ENCODE assay signal across 8 mouse cellular contexts in genomic region chr19:37018931-37019330, GRCm38 (mm10).
DNase-seq lines count a peak whose midpoint lies in the region; ATAC-seq and TF ChIP-seq lines count a peak whose summit lies in the region.

No protein-coding gene starts in this region.

- peak overlapping the region; percentile 51 for H3K4me2 ChIP-seq in heart, postnatal 0 days (ENCODE audit: low read depth, low read length)
- H3K4me2 ChIP-seq in embryonic facial prominence, embryonic 11.5 days (ENCODE audit: low read depth, low read length): peak overlapping the region; percentile 57
- H3K4me2 ChIP-seq in hindbrain, postnatal 0 days (ENCODE audit: low read depth, low read length): peak overlapping the region; percentile 57
- H3K4me2 ChIP-seq in midbrain, embryonic 14.5 days (ENCODE audit: low read length): peak overlapping the region; percentile 55

- no peak overlapping the region for H3K27ac ChIP-seq in heart, postnatal 0 days (ENCODE audit: low read depth)
- H3K27ac ChIP-seq in embryonic facial prominence, embryonic 11.5 days (replicated peaks; ENCODE audit: low read depth, low read length): no peak overlapping the region
- H3K27ac ChIP-seq in hindbrain, postnatal 0 days: no peak overlapping the region
- H3K27ac ChIP-seq in midbrain, embryonic 14.5 days (replicated peaks; ENCODE audit: low read depth, low read length): no peak overlapping the region

- no peak for DNase-seq in heart, postnatal 0 days (ENCODE audit: low spot score)
- DNase-seq in heart, adult 11 months: no peak
- peak; percentile 33 for DNase-seq in embryonic facial prominence, embryonic 11.5 days (ENCODE audit: low spot score)
- DNase-seq in hindbrain, postnatal 0 days (ENCODE audit: low spot score): no peak
- no peak for DNase-seq in midbrain, embryonic 14.5 days
- DNase-seq in cerebellum, postnatal 4 days (ENCODE audit: low spot score in 2 of 2): no peak
- DNase-seq in gastrocnemius, postnatal 36 days: no peak
- DNase-seq in retina, postnatal 1 day: no peak

- WGBS in heart, postnatal 0 days: 67% methylated on average over 5 of the region's 5 CpGs
- WGBS in embryonic facial prominence, embryonic 11.5 days: 56% methylated on average over 5 of the region's 5 CpGs
- 62% methylated on average over 5 of the region's 5 CpGs for WGBS in hindbrain, postnatal 0 days
- 56% methylated on average over 5 of the region's 5 CpGs for WGBS in midbrain, embryonic 14.5 days

- H3K4me3 ChIP-seq in heart, postnatal 0 days (ENCODE audit: low read depth, low read length): peak overlapping the region; percentile 27
- H3K4me3 ChIP-seq in embryonic facial prominence, embryonic 11.5 days (ENCODE audit: low read depth, low read length): peak overlapping the region; percentile 31
- H3K4me3 ChIP-seq in hindbrain, postnatal 0 days (ENCODE audit: low read length): peak overlapping the region; percentile 31
- H3K4me3 ChIP-seq in midbrain, embryonic 14.5 days (replicated peaks; ENCODE audit: low read depth, low read length): peak overlapping the region; percentile 31

- no peaks in the 10 kb centered on the region for H3K27me3 ChIP-seq in heart, postnatal 0 days (ENCODE audit: control insufficient read depth, insufficient read depth, low read length)
- H3K27me3 ChIP-seq in embryonic facial prominence, embryonic 11.5 days (ENCODE audit: control insufficient read depth, insufficient read depth, low read length): no peaks in the 10 kb centered on the region
- no peaks in the 10 kb centered on the region for H3K27me3 ChIP-seq in hindbrain, postnatal 0 days (ENCODE audit: insufficient read depth, low read length)
- no peaks in the 10 kb centered on the region for H3K27me3 ChIP-seq in midbrain, embryonic 14.5 days (ENCODE audit: control insufficient read depth, insufficient read depth, low read length)

- peaks cover 5% of the 10 kb centered on the region; the same call in 1 of the 2 replicates for H3K36me3 ChIP-seq in heart, postnatal 0 days (replicated peaks; ENCODE audit: control insufficient read depth, insufficient read depth, low read length)
- no peaks in the 10 kb centered on the region for H3K36me3 ChIP-seq in embryonic facial prominence, embryonic 11.5 days (replicated peaks; ENCODE audit: control insufficient read depth, insufficient read depth, low read depth, low read length)
- no peaks in the 10 kb centered on the region for H3K36me3 ChIP-seq in hindbrain, postnatal 0 days (ENCODE audit: insufficient read depth, low read length)
- peaks cover 4% of the 10 kb centered on the region; the same call in 1 of the 2 replicates for H3K36me3 ChIP-seq in midbrain, embryonic 14.5 days (ENCODE audit: control insufficient read depth, insufficient read depth, low read length)

- intact Hi-C loops in gastrocnemius, postnatal 36 days (cut with DNase I): no loop called here

- no peak for TF ChIP-seq CTCF in heart, postnatal 0 days (IDR thresholded peaks at IDR 0.05; ENCODE audit: low read depth)
- TF ChIP-seq CTCF in hindbrain, postnatal 0 days (IDR thresholded peaks at IDR 0.05; ENCODE audit: low read depth): no peak

- no peak overlapping the region for H3K9ac ChIP-seq in heart, postnatal 0 days (replicated peaks; ENCODE audit: low read depth, low read length)
- H3K9ac ChIP-seq in embryonic facial prominence, embryonic 11.5 days (replicated peaks; ENCODE audit: low read length): no peak overlapping the region; the same call in 1 of the 2 replicates
- H3K9ac ChIP-seq in hindbrain, postnatal 0 days (replicated peaks; ENCODE audit: low read length): 0 out of 2 replicates have a peak overlapping the region, but pooled peaks have one; percentile 17
- H3K9ac ChIP-seq in midbrain, embryonic 14.5 days (replicated peaks; ENCODE audit: low read length): peak overlapping the region; percentile 36; the same call in 1 of the 2 replicates

- TF ChIP-seq EP300 in heart, postnatal 0 days (IDR thresholded peaks at IDR 0.05; ENCODE audit: low read depth): no peak

- no peak for ATAC-seq in heart, postnatal 0 days (ENCODE audit: insufficient read depth, low read depth)
- ATAC-seq in embryonic facial prominence, embryonic 11.5 days (replicated peaks; ENCODE audit: insufficient number of reproducible peaks, low FRiP score, low TSS enrichment, low read depth): 0 out of 2 replicates have a peak, but pooled peaks have one; percentile 42
- no peak for ATAC-seq in hindbrain, postnatal 0 days
- no peak for ATAC-seq in midbrain, embryonic 14.5 days (ENCODE audit: low FRiP score, low TSS enrichment)

- H3K4me1 ChIP-seq in heart, postnatal 0 days (ENCODE audit: control insufficient read depth, insufficient read depth): no peaks in the 10 kb centered on the region
- H3K4me1 ChIP-seq in embryonic facial prominence, embryonic 11.5 days (ENCODE audit: control insufficient read depth, insufficient read depth, low read length): no peaks in the 10 kb centered on the region
- no peaks in the 10 kb centered on the region for H3K4me1 ChIP-seq in hindbrain, postnatal 0 days (ENCODE audit: insufficient read depth, low read length)
- H3K4me1 ChIP-seq in midbrain, embryonic 14.5 days (ENCODE audit: control insufficient read depth, insufficient read depth, low read length): peaks cover 7% of the 10 kb centered on the region; the same call in 1 of the 2 replicates

- 0 out of 2 replicates have a peak, but pooled peaks cover 9% of the 10 kb centered on the region for H3K9me3 ChIP-seq in heart, postnatal 0 days (replicated peaks; ENCODE audit: control insufficient read depth, low read length)
- no peaks in the 10 kb centered on the region for H3K9me3 ChIP-seq in embryonic facial prominence, embryonic 11.5 days (replicated peaks; ENCODE audit: control insufficient read depth, low read length)
- H3K9me3 ChIP-seq in hindbrain, postnatal 0 days (ENCODE audit: low read length): no peaks in the 10 kb centered on the region
- no peaks in the 10 kb centered on the region; the same call in 1 of the 2 replicates for H3K9me3 ChIP-seq in midbrain, embryonic 14.5 days (ENCODE audit: control insufficient read depth, low read length)

Comparison
In these comparisons a context has a peak if more than half of its experiments do, and no peak if none do; other contexts are left out.
1. H3K9ac ChIP-seq: peak in hindbrain, postnatal 0 days (single experiment) and midbrain, embryonic 14.5 days (single experiment); none in heart, postnatal 0 days (single experiment) and embryonic facial prominence, embryonic 11.5 days (single experiment).
2. Peak in every context shown above with its lines, with median percentiles within 50 percentile points of each other: H3K4me2 ChIP-seq and H3K4me3 ChIP-seq.